Mouse (Mus musculus): Measurements from ENCODE around the gene Dusp7. TPM values are rescaled to one million over a fixed set of nuclear protein-coding genes. Genes with fewer than 3 reads are reported as not detected.

Gene Dusp7
- polyA plus RNA-seq, 1 experiment, result 11.0 TPM

GRCm38 (mm10) chr9:106339173-106339558, 29.3 kb upstream of the Dusp7 start:
- Histone ChIP-seq H3K79me2 (ENCODE audit: control insufficient read depth, insufficient read depth) (no peaks in the 10 kb centered on the region), H3K79me3 (ENCODE audit: low read depth) (no peaks in the 10 kb centered on the region), H3K4me3 (ENCODE audit: insufficient read depth, poor library complexity, severe bottlenecking) (no peak overlapping the region), H3K36me3 (ENCODE audit: control insufficient read depth, insufficient read depth) (no peaks in the 10 kb centered on the region), H3ac (ENCODE audit: control insufficient read depth, insufficient read length, low read depth) (no peak overlapping the region), H3K27me3 (ENCODE audit: control insufficient read depth, insufficient read depth, insufficient read length) (no peaks in the 10 kb centered on the region)
- TF ChIP-seq CEBPB (IDR thresholded peaks at IDR 0.05; ENCODE audit: low read depth), result no peak
- TF ChIP-seq MYOD1 (IDR thresholded peaks at IDR 0.05; ENCODE audit: control insufficient read depth, insufficient read length, low read depth), result peak; percentile 5

- H3K79me2 ChIP-seq (ENCODE audit: control insufficient read depth, insufficient read depth), result no peaks in the 10 kb centered on the region
- H3K27me3 ChIP-seq (ENCODE audit: control insufficient read depth, insufficient read depth, insufficient read length), result no peaks in the 10 kb centered on the region
- no peak overlapping the region for H3K4me3 ChIP-seq (ENCODE audit: insufficient read depth, poor library complexity, severe bottlenecking)
- peak; percentile 11 for TF ChIP-seq MYOD1 (IDR thresholded peaks at IDR 0.05; ENCODE audit: control insufficient read depth, insufficient read length, low read depth)
- TF ChIP-seq CEBPB (IDR thresholded peaks at IDR 0.05; ENCODE audit: low read depth), result no peak
- no peak for TF ChIP-seq MYOG (IDR thresholded peaks at IDR 0.05; ENCODE audit: control insufficient read depth, extremely low read depth, insufficient read length)
- H3K79me3 ChIP-seq (ENCODE audit: low read depth), result no peaks in the 10 kb centered on the region
- no peak overlapping the region for H3ac ChIP-seq (ENCODE audit: control insufficient read depth, insufficient read length, low read depth)
- H3K36me3 ChIP-seq (ENCODE audit: control insufficient read depth, insufficient read depth), result no peaks in the 10 kb centered on the region
Measured at GRCm38 (mm10) chr9:106339730-106340129, 28.7 kb upstream of the Dusp7 start.

GRCm38 (mm10) chr9:106340501-106341312, 27.7 kb upstream of the Dusp7 start:
- Histone ChIP-seq H3K27me3 (ENCODE audit: control insufficient read depth, insufficient read depth, insufficient read length) (no peaks in the 10 kb centered on the region), H3K4me3 (ENCODE audit: insufficient read depth, poor library complexity, severe bottlenecking) (no peak overlapping the region), H3K79me3 (ENCODE audit: low read depth) (no peaks in the 10 kb centered on the region), H3ac (ENCODE audit: control insufficient read depth, insufficient read length, low read depth) (no peak overlapping the region), H3K79me2 (ENCODE audit: control insufficient read depth, insufficient read depth) (no peaks in the 10 kb centered on the region), H3K36me3 (ENCODE audit: control insufficient read depth, insufficient read depth) (no peaks in the 10 kb centered on the region)
- TF ChIP-seq MAX (IDR thresholded peaks at IDR 0.05), result no peak
- TF ChIP-seq MYOG (IDR thresholded peaks at IDR 0.05; ENCODE audit: control insufficient read depth, extremely low read depth, insufficient read length), result no peak

GRCm38 (mm10) chr9:106341313-106341686, 27.1 kb upstream of the Dusp7 start:
- Histone ChIP-seq H3ac (ENCODE audit: control insufficient read depth, insufficient read length, low read depth) (no peak overlapping the region), H3K36me3 (ENCODE audit: control insufficient read depth, insufficient read depth) (no peaks in the 10 kb centered on the region), H3K27me3 (ENCODE audit: control insufficient read depth, insufficient read depth, insufficient read length) (no peaks in the 10 kb centered on the region), H3K4me3 (ENCODE audit: insufficient read depth, poor library complexity, severe bottlenecking) (no peak overlapping the region), H3K79me2 (ENCODE audit: control insufficient read depth, insufficient read depth) (no peaks in the 10 kb centered on the region), H3K79me3 (ENCODE audit: low read depth) (no peaks in the 10 kb centered on the region)
- TF ChIP-seq CTCF (IDR thresholded peaks at IDR 0.05; ENCODE audit: control insufficient read depth, insufficient read depth, insufficient read length), result no peak
- TF ChIP-seq CEBPB (IDR thresholded peaks at IDR 0.05; ENCODE audit: low read depth), result no peak
- no peak for TF ChIP-seq MAX (IDR thresholded peaks at IDR 0.05)
- TF ChIP-seq FOSL1 (IDR thresholded peaks at IDR 0.05; ENCODE audit: insufficient read depth, low read length, poor library complexity, severe bottlenecking), result no peak
- no peak for TF ChIP-seq USF1 (IDR thresholded peaks at IDR 0.05; ENCODE audit: low read depth)
- no peak for TF ChIP-seq MYOD1 (IDR thresholded peaks at IDR 0.05; ENCODE audit: control insufficient read depth, insufficient read length, low read depth)
- no peak for TF ChIP-seq MYOG (IDR thresholded peaks at IDR 0.05; ENCODE audit: control insufficient read depth, extremely low read depth, insufficient read length)

- H3K36me3 ChIP-seq (ENCODE audit: control insufficient read depth, insufficient read depth), result no peaks in the 10 kb centered on the region
- H3K27me3 ChIP-seq (ENCODE audit: control insufficient read depth, insufficient read depth, insufficient read length), result no peaks in the 10 kb centered on the region
- TF ChIP-seq FOSL1 (IDR thresholded peaks at IDR 0.05; ENCODE audit: insufficient read depth, low read length, poor library complexity, severe bottlenecking) (no peak), CEBPB (IDR thresholded peaks at IDR 0.05; ENCODE audit: low read depth) (no peak), USF1 (IDR thresholded peaks at IDR 0.05; ENCODE audit: low read depth) (no peak), CTCF (IDR thresholded peaks at IDR 0.05; ENCODE audit: control insufficient read depth, insufficient read depth, insufficient read length) (no peak), MYOD1 (IDR thresholded peaks at IDR 0.05; ENCODE audit: control insufficient read depth, insufficient read length, low read depth) (no peak), MAX (IDR thresholded peaks at IDR 0.05) (no peak), MYOG (IDR thresholded peaks at IDR 0.05; ENCODE audit: control insufficient read depth, extremely low read depth, insufficient read length) (no peak)
- H3K79me2 ChIP-seq (ENCODE audit: control insufficient read depth, insufficient read depth), result no peaks in the 10 kb centered on the region
- H3K79me3 ChIP-seq (ENCODE audit: low read depth), result no peaks in the 10 kb centered on the region
- no peak overlapping the region for H3ac ChIP-seq (ENCODE audit: control insufficient read depth, insufficient read length, low read depth)
- no peak overlapping the region for H3K4me3 ChIP-seq (ENCODE audit: insufficient read depth, poor library complexity, severe bottlenecking)
Measured at GRCm38 (mm10) chr9:106342573-106342972, 25.9 kb upstream of the Dusp7 start.

- Histone ChIP-seq H3K79me3 (ENCODE audit: low read depth) (no peaks in the 10 kb centered on the region), H3K36me3 (ENCODE audit: control insufficient read depth, insufficient read depth) (no peaks in the 10 kb centered on the region), H3K27me3 (ENCODE audit: control insufficient read depth, insufficient read depth, insufficient read length) (no peaks in the 10 kb centered on the region), H3ac (ENCODE audit: control insufficient read depth, insufficient read length, low read depth) (peak overlapping the region; percentile 19), H3K4me3 (ENCODE audit: insufficient read depth, poor library complexity, severe bottlenecking) (no peak overlapping the region), H3K79me2 (ENCODE audit: control insufficient read depth, insufficient read depth) (no peaks in the 10 kb centered on the region)
- TF ChIP-seq CTCF (IDR thresholded peaks at IDR 0.05; ENCODE audit: control insufficient read depth, insufficient read depth, insufficient read length) (no peak), FOSL1 (IDR thresholded peaks at IDR 0.05; ENCODE audit: insufficient read depth, low read length, poor library complexity, severe bottlenecking) (no peak), MAX (IDR thresholded peaks at IDR 0.05) (no peak), MYOD1 (IDR thresholded peaks at IDR 0.05; ENCODE audit: control insufficient read depth, insufficient read length, low read depth) (no peak), USF1 (IDR thresholded peaks at IDR 0.05; ENCODE audit: low read depth) (no peak), MYOG (IDR thresholded peaks at IDR 0.05; ENCODE audit: control insufficient read depth, extremely low read depth, insufficient read length) (no peak), CEBPB (IDR thresholded peaks at IDR 0.05; ENCODE audit: low read depth) (no peak)
Measured at GRCm38 (mm10) chr9:106345167-106345566, 23.3 kb upstream of the Dusp7 start.
